Mouse (Mus musculus): ENCODE data around the gene Ccser1. TPM values are rescaled to one million over a fixed set of nuclear protein-coding genes. Genes with fewer than 3 reads are reported as not detected.

Gene Ccser1
- total and polyA plus RNA-seq, 2 experiments, result 0.02 to 0.28 TPM

DNA sequence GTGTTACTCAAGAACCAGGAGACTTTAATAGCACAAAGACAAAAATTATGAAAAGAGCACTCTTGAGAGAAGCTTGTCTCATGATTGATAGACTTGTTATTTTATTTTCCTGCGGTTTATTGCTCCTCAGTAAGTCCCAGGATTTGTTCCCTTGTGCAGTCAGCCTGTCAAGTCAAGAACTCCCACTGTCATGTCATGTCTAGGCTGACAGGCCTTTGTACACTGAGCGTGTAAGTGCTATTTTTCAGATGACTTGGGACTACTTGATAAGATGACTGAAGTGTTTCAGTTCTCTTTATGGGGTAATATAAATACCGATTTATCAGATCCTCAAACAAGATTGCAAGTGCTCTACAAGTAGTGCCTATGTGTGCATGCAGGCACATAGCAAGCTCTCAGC lies 252.6 kb downstream of the Ccser1 start:
- no peaks in the 10 kb centered on the region for H3K36me3 ChIP-seq (ENCODE audit: control insufficient read depth, insufficient read depth, low read length)
- no peak for DNase-seq (ENCODE audit: extremely low read depth, low read depth, low spot score)
- H3K27ac ChIP-seq (replicated peaks; ENCODE audit: insufficient read depth, low read depth, low read length), result no peak overlapping the region
- no peaks in the 10 kb centered on the region for H3K79me2 ChIP-seq (ENCODE audit: control insufficient read depth, insufficient read depth, low read length)
- H3K9ac ChIP-seq (ENCODE audit: low read depth, low read length), result no peak overlapping the region
- no peaks in the 10 kb centered on the region for H3K27me3 ChIP-seq (ENCODE audit: control insufficient read depth, insufficient read depth, low read length)
- WGBS, result 70% methylated on average over 3 of the region's 3 CpGs
- no peak overlapping the region for H3K4me3 ChIP-seq (ENCODE audit: insufficient read depth, low read depth, low read length)
- no peaks in the 10 kb centered on the region for H3K4me1 ChIP-seq (ENCODE audit: control insufficient read depth, insufficient read depth, low read length)
- TF ChIP-seq CTCF (IDR thresholded peaks at IDR 0.05; ENCODE audit: low read depth, low read length), result no peak
- TF ChIP-seq POLR2A (IDR thresholded peaks at IDR 0.05; ENCODE audit: extremely low read depth, insufficient read depth, low read length), result no peak

DNA sequence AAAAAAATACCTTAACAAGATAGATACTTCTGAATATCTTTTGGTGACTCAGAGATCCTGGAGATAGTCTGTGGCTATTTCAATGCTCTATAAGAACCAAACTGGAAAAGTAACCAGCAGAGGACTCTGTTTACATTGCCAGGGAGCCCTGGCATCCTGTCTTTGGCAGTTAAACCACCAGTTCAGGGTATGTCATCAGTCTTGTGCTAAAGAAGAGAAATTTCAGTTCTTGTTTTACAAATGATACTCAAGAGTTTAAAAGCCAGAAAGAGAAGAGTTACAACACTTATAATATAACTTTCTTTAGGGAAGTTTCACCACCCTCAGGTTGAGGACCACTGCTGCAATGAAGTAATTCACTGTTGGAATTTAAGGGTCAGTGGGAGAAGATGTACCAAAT lies 258.0 kb downstream of the Ccser1 start:
- no peak overlapping the region for H3K27ac ChIP-seq (replicated peaks; ENCODE audit: insufficient read depth, low read depth, low read length)
- no peak overlapping the region for H3K9ac ChIP-seq (ENCODE audit: low read depth, low read length)
- DNase-seq (ENCODE audit: extremely low read depth, low read depth, low spot score), result no peak
- no peaks in the 10 kb centered on the region for H3K79me2 ChIP-seq (ENCODE audit: control insufficient read depth, insufficient read depth, low read length)
- no peak for TF ChIP-seq CTCF (IDR thresholded peaks at IDR 0.05; ENCODE audit: low read depth, low read length)
- no peak for TF ChIP-seq POLR2A (IDR thresholded peaks at IDR 0.05; ENCODE audit: extremely low read depth, insufficient read depth, low read length)
- no peaks in the 10 kb centered on the region for H3K36me3 ChIP-seq (ENCODE audit: control insufficient read depth, insufficient read depth, low read length)
- no peak overlapping the region for H3K4me3 ChIP-seq (ENCODE audit: insufficient read depth, low read depth, low read length)
- H3K27me3 ChIP-seq (ENCODE audit: control insufficient read depth, insufficient read depth, low read length), result no peaks in the 10 kb centered on the region
- no peaks in the 10 kb centered on the region for H3K4me1 ChIP-seq (ENCODE audit: control insufficient read depth, insufficient read depth, low read length)

- no peak for DNase-seq (ENCODE audit: extremely low read depth, low read depth, low spot score)
- whole genome bisulfite sequencing, result 91% methylated on average over 2 of the region's 2 CpGs
- no peak overlapping the region for H3K4me3 ChIP-seq (ENCODE audit: insufficient read depth, low read depth, low read length)
- TF ChIP-seq POLR2A (IDR thresholded peaks at IDR 0.05; ENCODE audit: extremely low read depth, insufficient read depth, low read length) (no peak), CTCF (IDR thresholded peaks at IDR 0.05; ENCODE audit: low read depth, low read length) (no peak)
- no peaks in the 10 kb centered on the region for H3K79me2 ChIP-seq (ENCODE audit: control insufficient read depth, insufficient read depth, low read length)
- H3K4me1 ChIP-seq (ENCODE audit: control insufficient read depth, insufficient read depth, low read length), result no peaks in the 10 kb centered on the region
- no peak overlapping the region for H3K9ac ChIP-seq (ENCODE audit: low read depth, low read length)
- H3K36me3 ChIP-seq (ENCODE audit: control insufficient read depth, insufficient read depth, low read length), result no peaks in the 10 kb centered on the region
- no peaks in the 10 kb centered on the region for H3K27me3 ChIP-seq (ENCODE audit: control insufficient read depth, insufficient read depth, low read length)
- no peak overlapping the region for H3K27ac ChIP-seq (replicated peaks; ENCODE audit: insufficient read depth, low read depth, low read length)
These were observed 291.4 kb downstream of the Ccser1 start for GRCm38 (mm10) chr6:61471371-61472152.

- Histone ChIP-seq H3K4me1 (ENCODE audit: control insufficient read depth, insufficient read depth, low read length) (no peaks in the 10 kb centered on the region), H3K4me3 (ENCODE audit: insufficient read depth, low read depth, low read length) (no peak overlapping the region), H3K36me3 (ENCODE audit: control insufficient read depth, insufficient read depth, low read length) (no peaks in the 10 kb centered on the region), H3K27me3 (ENCODE audit: control insufficient read depth, insufficient read depth, low read length) (no peaks in the 10 kb centered on the region), H3K79me2 (ENCODE audit: control insufficient read depth, insufficient read depth, low read length) (no peaks in the 10 kb centered on the region), H3K9ac (ENCODE audit: low read depth, low read length) (no peak overlapping the region), H3K27ac (replicated peaks; ENCODE audit: insufficient read depth, low read depth, low read length) (no peak overlapping the region)
- no peak for TF ChIP-seq POLR2A (IDR thresholded peaks at IDR 0.05; ENCODE audit: extremely low read depth, insufficient read depth, low read length)
- no peak for TF ChIP-seq CTCF (IDR thresholded peaks at IDR 0.05; ENCODE audit: low read depth, low read length)
- DNase-seq (ENCODE audit: extremely low read depth, low read depth, low spot score), result no peak
- 65% methylated on average over 3 of the region's 3 CpGs for WGBS
These were observed 305.2 kb downstream of the Ccser1 start for GRCm38 (mm10) chr6:61485336-61485735.

GRCm38 (mm10) chr6:61491979-61492821 lies 312.1 kb downstream of the Ccser1 start:
- DNase-seq (ENCODE audit: extremely low read depth, low read depth, low spot score), result no peak
- WGBS, result 78% methylated on average over 4 of the region's 4 CpGs
- H3K79me2 ChIP-seq (ENCODE audit: control insufficient read depth, insufficient read depth, low read length), result no peaks in the 10 kb centered on the region
- no peak overlapping the region for H3K9ac ChIP-seq (ENCODE audit: low read depth, low read length)
- no peak overlapping the region for H3K27ac ChIP-seq (replicated peaks; ENCODE audit: insufficient read depth, low read depth, low read length)
- no peaks in the 10 kb centered on the region for H3K27me3 ChIP-seq (ENCODE audit: control insufficient read depth, insufficient read depth, low read length)
- no peaks in the 10 kb centered on the region for H3K36me3 ChIP-seq (ENCODE audit: control insufficient read depth, insufficient read depth, low read length)
- no peak overlapping the region for H3K4me3 ChIP-seq (ENCODE audit: insufficient read depth, low read depth, low read length)
- TF ChIP-seq CTCF (IDR thresholded peaks at IDR 0.05; ENCODE audit: low read depth, low read length) (no peak), POLR2A (IDR thresholded peaks at IDR 0.05; ENCODE audit: extremely low read depth, insufficient read depth, low read length) (no peak)
- H3K4me1 ChIP-seq (ENCODE audit: control insufficient read depth, insufficient read depth, low read length), result no peaks in the 10 kb centered on the region
